8 mouse cellular contexts compared by ENCODE assay signal in genomic region chr6:83054871-83055431, GRCm38 (mm10). TPM values are rescaled to one million over a fixed set of nuclear protein-coding genes. Genes with fewer than 3 reads are reported as not detected.
DNase-seq lines count a peak whose midpoint lies in the region; ATAC-seq and TF ChIP-seq lines count a peak whose summit lies in the region.

Htra2 (minus strand) TSS chr6:83055273.

- no peak for TF ChIP-seq EP300 in lung, postnatal 0 days (IDR thresholded peaks at IDR 0.05)

- ATAC-seq in heart, embryonic 14.5 days (ENCODE audit: insufficient number of reproducible peaks, insufficient read depth, low FRiP score, low read depth), result peak; percentile 27
- peak; percentile 24 for ATAC-seq in lung, postnatal 0 days
- ATAC-seq in stomach, embryonic 14.5 days (ENCODE audit: insufficient number of reproducible peaks, insufficient read depth, low FRiP score, low read depth), result peak; percentile 3; the same call in 1 of the 2 replicates

- WGBS in heart, embryonic 14.5 days, result under 1% methylated on average over 42 of the region's 50 CpGs
- WGBS in large intestine, adult 2 months, result under 1% methylated on average over 50 of the region's 50 CpGs
- WGBS in lung, postnatal 0 days, result under 1% methylated on average over 50 of the region's 50 CpGs
- whole genome bisulfite sequencing in stomach, embryonic 14.5 days, result under 1% methylated on average over 50 of the region's 50 CpGs

- H3K36me3 ChIP-seq in heart, embryonic 14.5 days (ENCODE audit: control insufficient read depth, insufficient read depth, low read length), result peaks cover 42% of the 10 kb centered on the region
- H3K36me3 ChIP-seq in lung, postnatal 0 days (ENCODE audit: insufficient read depth, low read length), result 0 out of 2 replicates have a peak, but pooled peaks cover 8% of the 10 kb centered on the region
- H3K36me3 ChIP-seq in stomach, embryonic 14.5 days (ENCODE audit: control insufficient read depth, insufficient read depth, low read length), result peaks cover 13% of the 10 kb centered on the region

- H3K4me3 ChIP-seq in embryonic fibroblast, embryonic 13.5 days (ENCODE audit: insufficient read depth, low read length), result peak within 1 kb of the TSS; percentile 69
- peak within 1 kb of the TSS; percentile 78 to 97 for H3K4me3 ChIP-seq in heart, embryonic 14.5 days (ENCODE audit: control insufficient read depth in 1 of 2, insufficient read depth in 1 of 2, low read depth in 1 of 2, low read length in 2 of 2)
- H3K4me3 ChIP-seq in lung, postnatal 0 days (ENCODE audit: low read depth, low read length), result peak within 1 kb of the TSS; percentile 74
- H3K4me3 ChIP-seq in stomach, embryonic 14.5 days (ENCODE audit: low read depth, low read length), result peak within 1 kb of the TSS; percentile 98

- H3K4me2 ChIP-seq in heart, embryonic 14.5 days (ENCODE audit: low read length), result peak within 1 kb of the TSS; percentile 84
- H3K4me2 ChIP-seq in lung, postnatal 0 days (replicated peaks; ENCODE audit: low read depth, low read length), result peak within 1 kb of the TSS; percentile 99
- peak within 1 kb of the TSS; percentile 94 for H3K4me2 ChIP-seq in stomach, embryonic 14.5 days (replicated peaks; ENCODE audit: low read depth, low read length)

- peak within 1 kb of the TSS; percentile 97 for H3K9ac ChIP-seq in heart, embryonic 14.5 days (ENCODE audit: low read length)
- peak within 1 kb of the TSS; percentile 91 for H3K9ac ChIP-seq in lung, postnatal 0 days (replicated peaks; ENCODE audit: low read depth)
- H3K9ac ChIP-seq in stomach, embryonic 14.5 days (replicated peaks; ENCODE audit: low read depth, low read length), result peak within 1 kb of the TSS; percentile 93

- H3K27ac ChIP-seq in embryonic fibroblast, embryonic 13.5 days (ENCODE audit: insufficient read depth, low read length), result peak within 1 kb of the TSS; percentile 74
- H3K27ac ChIP-seq in heart, embryonic 14.5 days (replicated peaks in 1 of 2; ENCODE audit: control insufficient read depth in 1 of 2, insufficient read depth in 1 of 2, low read depth in 2 of 2, low read length in 2 of 2), result peak within 1 kb of the TSS; percentile 70 to 88
- peak within 1 kb of the TSS; percentile 93 for H3K27ac ChIP-seq in lung, postnatal 0 days (ENCODE audit: low read length)
- H3K27ac ChIP-seq in stomach, embryonic 14.5 days (ENCODE audit: low read length), result peak within 1 kb of the TSS; percentile 78

- H3K27me3 ChIP-seq in heart, embryonic 14.5 days (ENCODE audit: control insufficient read depth, insufficient read depth, low read length), result 0 out of 2 replicates have a peak, but pooled peaks cover 2% of the 10 kb centered on the region
- no peaks in the 10 kb centered on the region for H3K27me3 ChIP-seq in lung, postnatal 0 days (replicated peaks; ENCODE audit: insufficient read depth, low read length)
- H3K27me3 ChIP-seq in stomach, embryonic 14.5 days (ENCODE audit: control insufficient read depth, insufficient read depth, low read length), result no peaks in the 10 kb centered on the region

- TF ChIP-seq CTCF in embryonic fibroblast, embryonic 13.5 days (IDR thresholded peaks at IDR 0.05; ENCODE audit: borderline replicate concordance, insufficient read depth, low read length), result peak; percentile 53; the same call in 1 of the 2 replicates
- TF ChIP-seq CTCF in lung, postnatal 0 days (IDR thresholded peaks at IDR 0.05), result peak; percentile 63

- peak; percentile 43 for DNase-seq in 416B (ENCODE audit: low read depth)
- peak; percentile 53 for DNase-seq in ES-CJ7 (ENCODE audit: low read depth, low spot score)
- DNase-seq in large intestine, adult 2 months (ENCODE audit: low read depth, low spot score), result no peak
- DNase-seq in lung, postnatal 0 days (ENCODE audit: low spot score), result peak; percentile 33
- DNase-seq in urinary bladder, adult 18-20 months (ENCODE audit: low spot score in 2 of 2), result no peak

- H3K4me1 ChIP-seq in embryonic fibroblast, embryonic 13.5 days (ENCODE audit: control insufficient read depth, insufficient read depth, low read length), result peaks cover 5% of the 10 kb centered on the region
- peaks cover 9 to 21% of the 10 kb centered on the region in 2 experiments for H3K4me1 ChIP-seq in heart, embryonic 14.5 days (ENCODE audit: control insufficient read depth in 2 of 2, insufficient read depth in 2 of 2, low read length in 2 of 2)
- H3K4me1 ChIP-seq in lung, postnatal 0 days (ENCODE audit: insufficient read depth, low read depth, low read length), result peaks cover 19% of the 10 kb centered on the region
- H3K4me1 ChIP-seq in stomach, embryonic 14.5 days (ENCODE audit: control insufficient read depth, insufficient read depth, low read length), result peaks cover 20% of the 10 kb centered on the region

- no peaks in the 10 kb centered on the region for H3K9me3 ChIP-seq in heart, embryonic 14.5 days (ENCODE audit: control insufficient read depth, low read length)
- no peaks in the 10 kb centered on the region for H3K9me3 ChIP-seq in lung, postnatal 0 days (ENCODE audit: low read length)
- H3K9me3 ChIP-seq in stomach, embryonic 14.5 days (ENCODE audit: control insufficient read depth, low read depth, low read length), result no peaks in the 10 kb centered on the region

- no peak for TF ChIP-seq POLR2A in embryonic fibroblast, embryonic 13.5 days (IDR thresholded peaks at IDR 0.05; ENCODE audit: low read depth, low read length)

RNA-seq across cellular contexts. Expression of gene Htra2, which starts in this region (rescaled TPM):
- 56.3 and 60.8 TPM in 2 replicates for polyA plus RNA-seq in embryonic fibroblast, embryonic 13.5 days (2011; ENCODE audit: insufficient read length, low read depth, missing spikeins)
- polyA plus RNA-seq in heart, embryonic 14.5 days (2014; fragmentation: Nextera tagmentation; extraction: Ambion mirVana), result 42.8 and 47.6 TPM in 2 replicates
- 39.7 and 39.9 TPM in 2 replicates for polyA plus RNA-seq in large intestine, adult 2 months (2012; rRNA removed)
- 50.5 and 55.5 TPM in 2 replicates for polyA plus RNA-seq in lung, postnatal 0 days (2015; fragmentation: Nextera tagmentation; extraction: Ambion mirVana)
- 40.3 and 41.0 TPM in 2 replicates for polyA plus RNA-seq in stomach, embryonic 14.5 days (2014; fragmentation: Nextera tagmentation; extraction: Ambion mirVana)

Comparison
In these comparisons a context has a peak if more than half of its experiments do, and no peak if none do; other contexts are left out.
1. DNase-seq: peak in 416B (single experiment), ES-CJ7 (single experiment) and lung, postnatal 0 days (single experiment); none in large intestine, adult 2 months (single experiment) and urinary bladder, adult 18-20 months (0 of 2).
2. Peak in every context shown above with its lines, with median percentiles within 50 percentile points of each other: H3K27ac ChIP-seq, H3K4me3 ChIP-seq, ATAC-seq, H3K4me2 ChIP-seq and H3K9ac ChIP-seq.